Mouse (Mus musculus): ENCODE measurements around the gene Capn2. TPM values are rescaled to one million over a fixed set of nuclear protein-coding genes. Genes with fewer than 3 reads are reported as not detected.
A peak's percentile ranks its signal among the peaks of the same experiment; 100 is the strongest.

Gene Capn2
- total RNA-seq, 2 experiments from 2014 or later: 55.6 to 59.4 TPM

GRCm38 (mm10) chr1:182506229-182506986 is 11.0 kb downstream of the Capn2 start:
- intact Hi-C loops (cut with DNase I): no loop called here
- peak in 1 of 2 experiments; percentile 47 for DNase-seq (ENCODE audit: low spot score in 2 of 2)

- intact Hi-C loops (cut with DNase I): no loop called here
These were observed 12.1 kb downstream of the Capn2 start for GRCm38 (mm10) chr1:182505291-182505690.

GRCm38 (mm10) chr1:182504223-182504622 is 13.2 kb downstream of the Capn2 start:
- intact Hi-C loops (cut with DNase I): no loop called here
- peak in 1 of 2 experiments; percentile 44 for DNase-seq (ENCODE audit: low spot score in 2 of 2)

More at GRCm38 (mm10) chr1:182505291-182505690, 12.1 kb downstream of the Capn2 start:
- no peak for DNase-seq (ENCODE audit: low spot score in 2 of 2)

GRCm38 (mm10) chr1:182503206-182503900 is 14.1 kb downstream of the Capn2 start:
- DNase-seq (ENCODE audit: low spot score in 2 of 2): no peak
- intact Hi-C loops (cut with DNase I): no loop called here

- intact Hi-C loops (cut with DNase I): no loop called here
These were observed 14.8 kb downstream of the Capn2 start for GRCm38 (mm10) chr1:182502491-182503050.

GRCm38 (mm10) chr1:182501815-182502405 is 15.5 kb downstream of the Capn2 start:
- no peak for DNase-seq (ENCODE audit: low spot score in 2 of 2)
- intact Hi-C loops (cut with DNase I): no loop called here

More at GRCm38 (mm10) chr1:182502491-182503050, 14.8 kb downstream of the Capn2 start:
- DNase-seq (ENCODE audit: low spot score in 2 of 2): no peak

GRCm38 (mm10) chr1:182500843-182501242 is 16.6 kb downstream of the Capn2 start:
- intact Hi-C loops (cut with DNase I): no loop called here
- no peak for DNase-seq (ENCODE audit: low spot score in 2 of 2)

GRCm38 (mm10) chr1:182500224-182500623 is 17.2 kb downstream of the Capn2 start:
- DNase-seq (ENCODE audit: low spot score in 2 of 2): no peak
- intact Hi-C loops (cut with DNase I): no loop called here

GRCm38 (mm10) chr1:182499443-182500089 is 17.8 kb downstream of the Capn2 start:
- no peak for DNase-seq (ENCODE audit: low spot score in 2 of 2)
- intact Hi-C loops (cut with DNase I): no loop called here

- DNase-seq (ENCODE audit: low spot score in 2 of 2): no peak
- intact Hi-C loops (cut with DNase I): no loop called here
These were observed 19.7 kb downstream of the Capn2 start for GRCm38 (mm10) chr1:182497736-182498135.

GRCm38 (mm10) chr1:182496685-182497084 is 20.7 kb downstream of the Capn2 start:
- intact Hi-C loops (cut with DNase I): no loop called here
- no peak for DNase-seq (ENCODE audit: low spot score in 2 of 2)

GRCm38 (mm10) chr1:182494285-182495145 is 22.9 kb downstream of the Capn2 start:
- intact Hi-C loops (cut with DNase I): no loop called here
- no peak for DNase-seq (ENCODE audit: low spot score in 2 of 2)

- DNase-seq (ENCODE audit: low spot score in 2 of 2): no peak
- intact Hi-C loops (cut with DNase I): no loop called here
These were observed 25.6 kb downstream of the Capn2 start for GRCm38 (mm10) chr1:182491839-182492238.

GRCm38 (mm10) chr1:182490568-182490967 is 26.8 kb downstream of the Capn2 start:
- no peak for DNase-seq (ENCODE audit: low spot score in 2 of 2)
- intact Hi-C loops (cut with DNase I): no loop called here

- intact Hi-C loops (cut with DNase I): loop anchor here (2.0 kb wide), 1 partner anchor 49 kb away; no protein-coding TSS in a partner anchor
- peak; percentile 93 to 96 for DNase-seq (ENCODE audit: low spot score in 2 of 2)
These were observed 27.5 kb downstream of the Capn2 start for GRCm38 (mm10) chr1:182489803-182490452.

GRCm38 (mm10) chr1:182488503-182488902 is 28.9 kb downstream of the Capn2 start:
- intact Hi-C loops (cut with DNase I): loop anchor here (2.0 kb wide), 1 partner anchor 50 kb away; no protein-coding TSS in a partner anchor
- DNase-seq (ENCODE audit: low spot score in 2 of 2): no peak

- peak; percentile 33 to 67 for DNase-seq (ENCODE audit: low spot score in 2 of 2)
- intact Hi-C loops (cut with DNase I): no loop called here
These were observed 33.5 kb downstream of the Capn2 start for GRCm38 (mm10) chr1:182483910-182484274.
